Mouse (Mus musculus): ENCODE results near the gene Moap1. TPM values are rescaled to one million over a fixed set of nuclear protein-coding genes. Genes with fewer than 3 reads are reported as not detected.

Gene Moap1
- polyA plus RNA-seq, 1 experiment from 2014 or later = 41.4 TPM

DNA sequence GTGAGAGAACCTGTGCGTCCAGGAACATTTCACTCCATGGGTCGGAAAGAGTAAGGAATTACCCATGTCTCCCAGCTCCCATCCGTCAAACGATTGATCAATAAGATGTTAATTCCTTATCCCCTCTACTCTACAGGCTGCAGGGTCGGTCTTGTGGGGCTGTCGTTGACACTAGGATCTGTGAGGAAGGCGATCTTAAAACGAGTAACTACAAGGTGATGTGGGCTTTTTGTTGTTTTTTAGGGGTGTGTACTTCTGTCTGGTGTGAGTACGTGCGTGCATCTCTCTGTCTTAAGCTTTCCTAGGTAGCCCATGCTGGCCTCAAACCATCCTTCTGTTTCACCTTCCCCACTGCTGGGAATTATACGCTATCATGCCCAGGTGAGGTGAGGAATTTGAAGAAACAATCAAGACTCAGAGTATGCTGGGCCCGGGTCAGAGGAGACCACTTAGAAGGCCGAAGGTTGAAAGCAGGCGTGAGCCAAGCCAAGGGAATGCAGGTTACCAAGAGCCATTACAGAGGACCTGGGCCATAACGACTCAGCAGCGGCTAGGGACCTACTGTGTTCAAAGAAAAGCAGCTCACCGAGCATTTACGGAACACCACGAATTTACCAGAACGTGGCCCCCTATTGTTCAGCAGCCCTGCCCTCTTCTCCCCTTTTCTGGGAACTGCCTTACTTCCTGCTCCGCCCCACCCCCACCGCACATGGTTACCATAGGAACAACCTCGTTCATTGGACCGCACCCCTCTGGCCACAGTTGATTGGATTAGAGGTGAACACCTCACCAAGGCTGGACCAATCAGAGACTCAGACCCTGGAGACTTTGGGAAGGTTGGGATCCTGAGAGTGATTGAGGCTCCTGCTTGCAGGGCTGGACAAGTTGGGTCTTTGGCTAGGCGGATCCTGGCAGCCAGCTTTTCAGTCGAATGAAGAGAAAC, 13.3 kb downstream of the Moap1 start:
- peaks cover 15% of the 10 kb centered on the region; the same call in 1 of the 2 replicates for H3K4me1 ChIP-seq (ENCODE audit: control insufficient read depth, insufficient read depth, low read length)
- peak overlapping the region; percentile 84 for H3K27ac ChIP-seq (ENCODE audit: low read depth, low read length)
- DNase-seq (ENCODE audit: low spot score, missing footprints) (peak; percentile 98), ATAC-seq (ENCODE audit: low FRiP score) (peak; percentile 99)
- H3K9me3 ChIP-seq (ENCODE audit: control insufficient read depth, low read length) = no peaks in the 10 kb centered on the region
- peak overlapping the region; percentile 43 for H3K9ac ChIP-seq (ENCODE audit: low read length)
- H3K27me3 ChIP-seq (ENCODE audit: control insufficient read depth, insufficient read depth, low read length) = no peaks in the 10 kb centered on the region
- H3K4me3 ChIP-seq (ENCODE audit: low read depth, low read length) = peak overlapping the region; percentile 2; the same call in 1 of the 2 replicates
- peak overlapping the region; percentile 30 for H3K4me2 ChIP-seq
- H3K36me3 ChIP-seq (ENCODE audit: control insufficient read depth, insufficient read depth, low read length) = no peaks in the 10 kb centered on the region
- 33% methylated on average over 26 of the region's 26 CpGs for WGBS

DNA sequence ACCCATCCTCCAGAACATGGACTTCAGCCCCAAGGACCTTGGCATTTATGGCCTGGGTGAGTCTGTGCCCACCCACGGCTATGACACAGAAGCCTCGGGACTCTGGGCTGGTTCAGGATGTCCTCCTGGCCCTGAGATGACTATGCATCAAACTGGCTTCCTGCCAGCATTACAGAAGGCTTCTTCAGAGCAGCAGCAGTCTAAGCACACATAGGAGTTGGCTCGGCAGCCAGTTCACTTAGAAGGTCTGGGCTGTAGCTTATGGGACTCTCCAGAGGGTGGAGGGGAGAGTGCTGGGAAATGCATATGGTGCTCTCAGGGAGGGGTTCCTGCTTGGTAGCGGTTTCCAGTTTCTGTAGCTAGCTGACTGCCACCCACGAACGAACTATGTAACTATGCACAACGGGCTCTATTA, 17.7 kb downstream of the Moap1 start:
- Histone ChIP-seq H3K9me3 (ENCODE audit: control insufficient read depth, low read length) (no peaks in the 10 kb centered on the region), H3K4me1 (ENCODE audit: control insufficient read depth, insufficient read depth, low read length) (peaks cover 12% of the 10 kb centered on the region; the same call in 1 of the 2 replicates), H3K9ac (ENCODE audit: low read length) (no peak overlapping the region), H3K27ac (ENCODE audit: low read depth, low read length) (no peak overlapping the region), H3K4me3 (ENCODE audit: low read depth, low read length) (no peak overlapping the region), H3K4me2 (no peak overlapping the region), H3K27me3 (ENCODE audit: control insufficient read depth, insufficient read depth, low read length) (no peaks in the 10 kb centered on the region), H3K36me3 (ENCODE audit: control insufficient read depth, insufficient read depth, low read length) (no peaks in the 10 kb centered on the region)
- DNase-seq (ENCODE audit: low spot score, missing footprints) = peak; percentile 66
- WGBS = 80% methylated on average over 7 of the region's 7 CpGs
- no peak for ATAC-seq (ENCODE audit: low FRiP score)

DNA sequence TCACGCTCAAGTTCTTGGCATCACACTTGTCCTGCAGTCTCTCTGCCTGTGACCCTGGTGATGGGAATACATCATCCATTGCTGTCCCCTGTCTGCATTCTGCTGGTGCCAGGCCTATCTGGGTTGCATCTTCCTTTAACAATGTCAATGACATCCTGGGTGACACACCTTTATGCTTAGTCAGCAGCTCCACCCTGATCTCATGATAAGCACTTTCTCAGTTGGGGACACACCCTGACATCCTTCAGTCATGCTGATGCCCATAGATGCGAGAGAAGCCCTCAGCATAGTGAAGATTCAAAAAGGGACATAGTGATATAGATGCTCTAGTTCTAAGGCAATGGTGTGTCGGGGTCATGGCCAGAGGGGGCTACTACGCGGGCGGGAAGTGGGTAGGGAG, 18.3 kb downstream of the Moap1 start:
- no peak for ATAC-seq (ENCODE audit: low FRiP score)

DNA sequence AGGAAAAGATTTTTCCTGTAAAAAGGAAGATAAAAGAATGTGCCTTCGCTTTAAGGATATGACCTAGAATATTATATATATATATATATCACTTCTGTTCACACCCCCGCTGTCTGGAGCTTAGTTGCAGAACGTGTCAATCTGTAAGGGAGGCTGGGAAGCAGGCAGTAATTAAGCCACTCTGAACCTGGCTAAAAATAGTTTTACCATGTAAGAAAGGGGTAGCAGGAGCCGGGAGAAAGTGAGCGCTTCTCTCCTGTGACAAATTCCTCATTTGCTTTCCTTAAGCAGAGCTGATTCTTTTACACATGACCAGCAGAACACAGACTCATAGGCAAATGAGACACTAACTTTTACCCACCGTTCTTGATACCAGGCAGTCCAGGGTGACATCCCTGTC, 19.6 kb downstream of the Moap1 start:
- no peak for DNase-seq (ENCODE audit: low spot score, missing footprints)
- H3K36me3 ChIP-seq (ENCODE audit: control insufficient read depth, insufficient read depth, low read length) = no peaks in the 10 kb centered on the region
- H3K27ac ChIP-seq (ENCODE audit: low read depth, low read length) = no peak overlapping the region
- no peaks in the 10 kb centered on the region for H3K27me3 ChIP-seq (ENCODE audit: control insufficient read depth, insufficient read depth, low read length)
- no peak overlapping the region for H3K4me3 ChIP-seq (ENCODE audit: low read depth, low read length)
- 89% methylated on average over 6 of the region's 6 CpGs for WGBS
- H3K4me2 ChIP-seq = no peak overlapping the region
- H3K9ac ChIP-seq (ENCODE audit: low read length) = no peak overlapping the region
- ATAC-seq (ENCODE audit: low FRiP score) = no peak
- H3K4me1 ChIP-seq (ENCODE audit: control insufficient read depth, insufficient read depth, low read length) = 0 out of 2 replicates have a peak, but pooled peaks cover 3% of the 10 kb centered on the region
- H3K9me3 ChIP-seq (ENCODE audit: control insufficient read depth, low read length) = no peaks in the 10 kb centered on the region

More for the DNA sequence above, 18.3 kb downstream of the Moap1 start:
- Histone ChIP-seq H3K4me2 (no peak overlapping the region), H3K4me3 (ENCODE audit: low read depth, low read length) (no peak overlapping the region), H3K9ac (ENCODE audit: low read length) (no peak overlapping the region), H3K36me3 (ENCODE audit: control insufficient read depth, insufficient read depth, low read length) (no peaks in the 10 kb centered on the region), H3K9me3 (ENCODE audit: control insufficient read depth, low read length) (no peaks in the 10 kb centered on the region), H3K27ac (ENCODE audit: low read depth, low read length) (no peak overlapping the region), H3K4me1 (ENCODE audit: control insufficient read depth, insufficient read depth, low read length) (peaks cover 9% of the 10 kb centered on the region; the same call in 1 of the 2 replicates), H3K27me3 (ENCODE audit: control insufficient read depth, insufficient read depth, low read length) (no peaks in the 10 kb centered on the region)
- WGBS = 92% methylated on average over 6 of the region's 6 CpGs
- peak; percentile 59 for DNase-seq (ENCODE audit: low spot score, missing footprints)

DNA sequence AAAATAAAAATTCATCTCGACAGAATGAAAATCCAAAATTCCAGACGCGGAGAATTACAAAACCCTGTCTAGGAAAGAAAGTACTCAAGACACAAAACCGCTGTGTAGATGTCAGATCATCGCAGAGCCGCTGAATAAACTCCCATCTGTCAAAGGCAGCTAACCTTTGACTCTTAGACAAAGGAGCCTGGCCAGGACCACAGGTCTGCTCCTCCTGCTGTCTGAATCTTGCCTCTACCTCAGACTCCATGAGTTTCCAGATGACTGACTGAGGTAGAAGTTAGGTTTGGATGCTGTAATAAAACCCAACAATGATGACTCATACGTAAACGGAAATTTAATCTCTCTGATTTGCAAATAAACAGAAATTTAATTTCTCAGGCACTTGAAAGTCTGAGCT, 20.5 kb downstream of the Moap1 start:
- 64% methylated on average over 8 of the region's 8 CpGs for WGBS
- H3K4me3 ChIP-seq (ENCODE audit: low read depth, low read length) = no peak overlapping the region
- no peaks in the 10 kb centered on the region for H3K27me3 ChIP-seq (ENCODE audit: control insufficient read depth, insufficient read depth, low read length)
- H3K9me3 ChIP-seq (ENCODE audit: control insufficient read depth, low read length) = no peaks in the 10 kb centered on the region
- no peak for ATAC-seq (ENCODE audit: low FRiP score)
- H3K36me3 ChIP-seq (ENCODE audit: control insufficient read depth, insufficient read depth, low read length) = no peaks in the 10 kb centered on the region
- no peak overlapping the region for H3K9ac ChIP-seq (ENCODE audit: low read length)
- H3K27ac ChIP-seq (ENCODE audit: low read depth, low read length) = no peak overlapping the region
- DNase-seq (ENCODE audit: low spot score, missing footprints) = peak; percentile 84
- no peak overlapping the region for H3K4me2 ChIP-seq
- 0 out of 2 replicates have a peak, but pooled peaks cover 3% of the 10 kb centered on the region for H3K4me1 ChIP-seq (ENCODE audit: control insufficient read depth, insufficient read depth, low read length)

DNA sequence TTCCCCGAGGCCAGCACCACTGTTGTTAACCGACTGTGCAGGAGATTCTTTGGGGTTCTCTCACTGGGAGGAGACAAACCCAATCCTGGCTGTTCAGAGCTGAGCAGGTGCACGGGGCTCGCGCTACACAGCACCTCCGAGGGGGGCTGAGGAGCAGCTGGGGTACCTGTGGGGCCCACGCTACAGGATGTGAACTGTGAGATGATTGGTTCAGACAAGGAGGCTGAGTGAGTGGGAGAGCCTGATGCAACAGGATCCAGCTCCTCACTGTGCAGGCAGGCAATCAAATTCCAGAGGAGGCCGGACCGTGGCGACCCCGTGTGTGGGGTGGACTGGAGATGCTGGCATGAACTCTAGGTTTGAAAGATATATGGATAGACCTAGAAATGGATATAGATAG, 21.0 kb downstream of the Moap1 start:
- ATAC-seq (ENCODE audit: low FRiP score) = peak; percentile 23; the same call in 1 of the 2 replicates
- H3K27ac ChIP-seq (ENCODE audit: low read depth, low read length) = no peak overlapping the region
- H3K27me3 ChIP-seq (ENCODE audit: control insufficient read depth, insufficient read depth, low read length) = no peaks in the 10 kb centered on the region
- no peak for DNase-seq (ENCODE audit: low spot score, missing footprints)
- H3K4me2 ChIP-seq = no peak overlapping the region
- 56% methylated on average over 11 of the region's 11 CpGs for WGBS
- 0 out of 2 replicates have a peak, but pooled peaks cover 3% of the 10 kb centered on the region for H3K4me1 ChIP-seq (ENCODE audit: control insufficient read depth, insufficient read depth, low read length)
- H3K9ac ChIP-seq (ENCODE audit: low read length) = no peak overlapping the region
- no peak overlapping the region for H3K4me3 ChIP-seq (ENCODE audit: low read depth, low read length)
- no peaks in the 10 kb centered on the region for H3K36me3 ChIP-seq (ENCODE audit: control insufficient read depth, insufficient read depth, low read length)
- no peaks in the 10 kb centered on the region for H3K9me3 ChIP-seq (ENCODE audit: control insufficient read depth, low read length)

DNA sequence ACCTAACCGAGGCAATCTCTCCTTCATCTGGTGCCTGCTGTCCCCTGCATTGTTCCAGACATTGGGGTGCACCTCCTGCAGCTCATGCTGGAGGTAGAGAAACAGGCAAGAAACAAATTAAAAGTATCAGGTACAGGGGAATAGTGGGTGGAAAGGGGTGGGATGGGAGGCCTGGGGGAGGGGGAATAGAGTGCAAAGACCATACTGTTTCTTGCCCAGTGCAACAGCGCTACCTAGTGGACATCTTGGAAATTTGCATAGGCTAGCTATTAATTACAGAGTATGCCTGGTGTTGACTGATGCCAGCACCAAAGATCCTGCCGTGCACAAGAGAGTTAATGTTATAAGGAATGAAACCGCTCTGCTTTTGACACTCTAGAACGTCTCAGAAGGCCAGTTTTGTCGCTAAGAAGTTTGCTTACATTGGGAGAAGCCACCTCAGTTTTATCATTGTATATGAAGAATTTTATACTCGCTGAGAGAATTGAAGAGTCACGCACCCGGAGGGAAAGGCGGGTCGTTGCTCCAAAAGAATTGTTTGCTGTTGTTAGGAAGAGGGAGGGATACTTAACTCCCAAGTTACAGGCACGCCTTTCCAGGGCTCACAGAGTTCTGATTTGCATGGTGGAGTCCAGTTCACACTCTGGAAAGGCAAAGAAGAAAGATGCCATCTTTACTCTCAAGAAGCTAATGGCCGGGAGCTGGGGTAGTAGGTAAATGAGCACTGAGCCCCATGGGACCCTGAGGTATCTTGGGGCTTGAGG, 23.7 kb downstream of the Moap1 start:
- Histone ChIP-seq H3K9ac (ENCODE audit: low read length) (no peak overlapping the region), H3K4me3 (ENCODE audit: low read depth, low read length) (no peak overlapping the region), H3K9me3 (ENCODE audit: control insufficient read depth, low read length) (no peaks in the 10 kb centered on the region), H3K27me3 (ENCODE audit: control insufficient read depth, insufficient read depth, low read length) (no peaks in the 10 kb centered on the region), H3K4me2 (peak overlapping the region; percentile 9; the same call in 1 of the 2 replicates), H3K4me1 (ENCODE audit: control insufficient read depth, insufficient read depth, low read length) (0 out of 2 replicates have a peak, but pooled peaks cover 3% of the 10 kb centered on the region), H3K27ac (ENCODE audit: low read depth, low read length) (no peak overlapping the region), H3K36me3 (ENCODE audit: control insufficient read depth, insufficient read depth, low read length) (no peaks in the 10 kb centered on the region)
- DNase-seq (ENCODE audit: low spot score, missing footprints) = peak; percentile 95
- 29% methylated on average over 13 of the region's 13 CpGs for WGBS
- peak; percentile 81 for ATAC-seq (ENCODE audit: low FRiP score)

DNA sequence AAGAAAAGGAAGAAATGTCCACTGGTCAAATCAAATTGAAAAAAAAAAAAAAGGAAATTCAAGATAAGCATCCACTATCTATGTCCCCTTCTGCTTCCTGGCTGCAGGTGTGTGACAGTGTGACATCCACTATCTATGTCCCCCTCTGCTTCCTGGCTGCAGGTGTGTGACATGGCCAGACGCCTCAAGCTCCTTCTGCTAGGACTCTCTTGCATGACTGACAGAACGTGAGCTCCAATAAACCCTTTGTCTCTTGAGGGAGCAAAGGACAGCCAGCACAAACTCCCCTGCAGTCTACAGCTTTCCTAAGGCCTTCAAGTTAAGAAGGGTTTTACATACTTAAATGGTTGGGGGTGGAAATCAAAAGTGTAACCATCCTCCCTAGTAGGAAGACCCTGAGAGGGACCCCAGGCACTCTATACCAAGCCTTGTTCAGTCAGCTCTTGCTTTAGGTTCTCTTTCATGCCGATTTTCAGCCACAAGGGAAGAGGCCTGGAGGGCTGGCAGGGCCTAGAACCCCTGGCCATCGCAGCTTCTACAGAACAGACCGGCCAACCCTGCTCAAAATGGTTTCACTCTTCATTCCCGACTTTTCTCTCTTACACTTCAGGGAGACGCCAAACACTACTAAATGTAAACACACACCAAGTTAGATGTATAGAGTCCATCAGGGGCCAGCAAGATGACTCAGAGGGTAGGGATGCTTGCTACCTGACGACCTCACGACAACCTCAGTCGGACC, 28.6 kb downstream of the Moap1 start:
- H3K27ac ChIP-seq (ENCODE audit: low read depth, low read length) = no peak overlapping the region
- no peaks in the 10 kb centered on the region for H3K27me3 ChIP-seq (ENCODE audit: control insufficient read depth, insufficient read depth, low read length)
- 84% methylated on average over 10 of the region's 10 CpGs for WGBS
- no peak overlapping the region for H3K4me3 ChIP-seq (ENCODE audit: low read depth, low read length)
- ATAC-seq (ENCODE audit: low FRiP score) (no peak), DNase-seq (ENCODE audit: low spot score, missing footprints) (peak; percentile 61)
- no peaks in the 10 kb centered on the region for H3K4me1 ChIP-seq (ENCODE audit: control insufficient read depth, insufficient read depth, low read length)
- H3K9ac ChIP-seq (ENCODE audit: low read length) = no peak overlapping the region
- H3K4me2 ChIP-seq = no peak overlapping the region
- no peaks in the 10 kb centered on the region for H3K36me3 ChIP-seq (ENCODE audit: control insufficient read depth, insufficient read depth, low read length)
- H3K9me3 ChIP-seq (ENCODE audit: control insufficient read depth, low read length) = no peaks in the 10 kb centered on the region
